Mouse (Mus musculus) lung, postnatal 0 days (tissue): ENCODE results near the gene Spats2. TPM values are rescaled to one million over a fixed set of nuclear protein-coding genes. Genes with fewer than 3 reads are reported as not detected.
"Not testable (repeated sequence)": the region's sequence is repeated elsewhere in the genome, so short reads cannot be mapped to it uniquely, and the experiment has no call there.

Experiments
- ATAC-seq: fragments of 200-750 bp; cut with Nextera tagmentation; 2 replicates; pipeline ENCODE4 v1.8.0; 2017; ENCODE audit warnings: moderate library complexity
- DNase-seq: peaks from one replicate; pipeline ENCODE4 v3.0.0-alpha.2; 2016; ENCODE audit warnings: low spot score
- H3K27ac ChIP-seq: fragments of 300-500 bp; sonication (generic); 2 replicates; pipeline ENCODE4 v1.5.1; 2014; ENCODE audit warnings: antibody characterized with exemption, mild to moderate bottlenecking, low read length, mixed read lengths
- H3K27me3 ChIP-seq: fragments of 300-500 bp; sonication (generic); replicated peaks from 2 replicates; pipeline ENCODE4 v1.6.1; 2014; ENCODE audit warnings: low read length, mixed read lengths; ENCODE audit not compliant: insufficient read depth
- H3K36me3 ChIP-seq: fragments of 300-500 bp; sonication (generic); 2 replicates; pipeline ENCODE4 v1.6.1; 2014; ENCODE audit warnings: low read length, mixed read lengths; ENCODE audit not compliant: insufficient read depth
- H3K4me1 ChIP-seq: fragments of 300-500 bp; sonication (generic); 2 replicates; pipeline ENCODE4 v1.6.1; 2014; ENCODE audit warnings: antibody characterized with exemption, low read depth, low read length, mixed read lengths; ENCODE audit not compliant: insufficient read depth
- H3K4me2 ChIP-seq: fragments of 300-500 bp; sonication (generic); replicated peaks from 2 replicates; pipeline ENCODE4 v1.6.1; 2014; ENCODE audit warnings: low read depth, mild to moderate bottlenecking, low read length, moderate library complexity, mixed read lengths
- H3K4me3 ChIP-seq: fragments of 300-500 bp; sonication (generic); 2 replicates; pipeline ENCODE4 v1.5.1; 2014; ENCODE audit warnings: low read depth, low read length
- H3K9ac ChIP-seq: fragments of 300-500 bp; sonication (generic); replicated peaks from 2 replicates; pipeline ENCODE4 v1.6.1; 2014; ENCODE audit warnings: low read depth, mild to moderate bottlenecking
- H3K9me3 ChIP-seq: fragments of 300-500 bp; sonication (generic); 2 replicates; pipeline ENCODE4 v1.6.1; 2016; ENCODE audit warnings: low read length, mixed read lengths
- CTCF ChIP-seq: IDR thresholded peaks from 2 replicates; pipeline ENCODE4 v1.5.1; 2016; ENCODE audit warnings: antibody characterized with exemption, mild to moderate bottlenecking
- EP300 ChIP-seq: IDR thresholded peaks from 2 replicates; pipeline ENCODE4 v1.6.1; 2016; ENCODE audit warnings: antibody characterized with exemption, mild to moderate bottlenecking, control low read depth
- WGBS: fragments of 180-500 bp; shearing (Covaris S2); extraction: QIAGEN DNeasy Blood & Tissue Kit; methylation state at CpG from one replicate; pipeline ENCODE4 v1.1.7; 2014; 5-methylcytosine and 5-hydroxymethylcytosine counted together
- polyA plus RNA-seq: library from polyadenylated mRNA; unstranded; fragments of >200 nt; fragmentation: Nextera tagmentation; extraction: Ambion mirVana; gene quantifications from 2 replicates; pipeline ENCODE4 v1.2.1, GENCODE M21; 2015

Gene Spats2
- polyA plus RNA-seq, 1 experiment from 2014 or later, result 13.7 TPM

DNA sequence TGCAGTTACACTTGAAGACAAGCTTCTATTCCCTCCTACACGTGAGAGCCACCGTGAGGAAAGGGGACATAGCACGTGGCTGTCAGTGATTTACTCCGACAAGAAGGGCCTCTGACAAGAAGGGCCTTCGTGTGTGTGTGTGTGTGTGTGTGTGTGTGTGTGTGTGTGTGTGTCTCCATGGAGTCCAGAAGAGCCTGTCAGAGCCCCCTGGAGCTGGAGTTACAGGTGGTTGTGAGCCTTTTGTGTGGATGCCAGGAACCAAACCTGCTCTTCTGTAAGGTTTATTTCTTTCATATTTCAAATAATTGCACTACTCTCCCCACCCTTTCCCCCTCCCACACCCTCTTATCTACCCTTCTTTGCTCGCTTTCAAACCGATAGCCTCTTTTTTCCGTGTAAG is 25.6 kb downstream of the Spats2 start:
- Histone ChIP-seq H3K9me3 (no peaks in the 10 kb centered on the region), H3K27ac (no peak overlapping the region), H3K4me2 (no peak overlapping the region), H3K36me3 (no peaks in the 10 kb centered on the region; the same call in 1 of the 2 replicates), H3K4me1 (no peaks in the 10 kb centered on the region), H3K27me3 (no peaks in the 10 kb centered on the region), H3K4me3 (no peak overlapping the region), H3K9ac (no peak overlapping the region)
- ATAC-seq (peak; percentile 30; the same call in 1 of the 2 replicates), DNase-seq (peak; percentile 14)
- 58% methylated on average over 8 of the region's 8 CpGs for WGBS
- TF ChIP-seq CTCF, result no peak
- TF ChIP-seq EP300, result no peak

DNA sequence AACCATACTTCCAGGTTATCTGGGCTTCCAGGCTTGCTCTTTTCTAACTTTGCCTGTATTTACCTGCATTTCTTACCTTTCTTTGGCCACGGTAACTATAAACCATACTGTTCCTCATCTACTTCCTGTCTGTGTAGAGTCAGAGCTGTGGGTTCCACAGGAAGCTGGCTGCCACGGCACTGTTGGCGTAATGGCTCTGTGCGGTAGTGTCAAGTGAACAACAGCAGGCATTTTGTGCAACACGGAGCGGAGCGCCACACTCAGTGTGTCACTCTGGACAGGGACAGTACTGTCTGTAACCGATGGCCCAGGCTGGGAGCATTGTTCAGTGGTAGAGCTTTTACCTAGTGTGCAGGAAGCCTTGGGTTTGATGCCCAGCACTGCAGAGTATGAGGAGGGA is 27.8 kb downstream of the Spats2 start:
- ATAC-seq (no peak), DNase-seq (no peak)
- H3K27ac ChIP-seq, result no peak overlapping the region
- no peak overlapping the region for H3K4me3 ChIP-seq
- no peak overlapping the region for H3K4me2 ChIP-seq
- H3K9ac ChIP-seq, result no peak overlapping the region
- no peaks in the 10 kb centered on the region for H3K9me3 ChIP-seq
- TF ChIP-seq CTCF, result no peak
- TF ChIP-seq EP300, result no peak
- no peaks in the 10 kb centered on the region for H3K4me1 ChIP-seq
- H3K36me3 ChIP-seq, result no peaks in the 10 kb centered on the region; the same call in 1 of the 2 replicates
- no peaks in the 10 kb centered on the region for H3K27me3 ChIP-seq
- WGBS, result 89% methylated on average over 8 of the region's 8 CpGs

DNA sequence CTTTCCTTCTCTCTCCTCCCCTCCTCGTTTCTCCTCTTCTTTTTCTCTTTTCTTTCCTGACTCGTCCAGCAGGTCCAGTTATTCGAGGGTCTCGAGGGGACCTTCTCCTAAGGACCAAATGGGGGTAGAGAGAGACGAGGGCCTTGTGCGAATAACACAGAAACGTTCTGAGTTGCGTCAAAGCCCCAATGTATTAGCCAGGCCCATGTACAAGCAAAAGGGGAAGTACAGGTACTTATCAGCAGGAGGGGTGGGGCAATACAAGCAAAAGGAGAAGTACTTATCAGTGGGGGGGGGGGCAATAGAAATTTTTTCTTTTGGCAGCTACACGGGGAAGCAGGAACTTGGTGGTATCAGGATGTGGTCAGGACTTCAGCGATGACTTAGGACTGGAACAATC is 28.8 kb downstream of the Spats2 start:
- peak; percentile 33 for DNase-seq
- not testable (repeated sequence) for H3K9ac ChIP-seq, H3K4me3 ChIP-seq, H3K27me3 ChIP-seq, H3K27ac ChIP-seq, H3K4me2 ChIP-seq, H3K9me3 ChIP-seq, H3K36me3 ChIP-seq, H3K4me1 ChIP-seq
- WGBS, result 58% methylated on average over 10 of the region's 10 CpGs
- peak; percentile 53; the same call in 1 of the 2 replicates for ATAC-seq

DNA sequence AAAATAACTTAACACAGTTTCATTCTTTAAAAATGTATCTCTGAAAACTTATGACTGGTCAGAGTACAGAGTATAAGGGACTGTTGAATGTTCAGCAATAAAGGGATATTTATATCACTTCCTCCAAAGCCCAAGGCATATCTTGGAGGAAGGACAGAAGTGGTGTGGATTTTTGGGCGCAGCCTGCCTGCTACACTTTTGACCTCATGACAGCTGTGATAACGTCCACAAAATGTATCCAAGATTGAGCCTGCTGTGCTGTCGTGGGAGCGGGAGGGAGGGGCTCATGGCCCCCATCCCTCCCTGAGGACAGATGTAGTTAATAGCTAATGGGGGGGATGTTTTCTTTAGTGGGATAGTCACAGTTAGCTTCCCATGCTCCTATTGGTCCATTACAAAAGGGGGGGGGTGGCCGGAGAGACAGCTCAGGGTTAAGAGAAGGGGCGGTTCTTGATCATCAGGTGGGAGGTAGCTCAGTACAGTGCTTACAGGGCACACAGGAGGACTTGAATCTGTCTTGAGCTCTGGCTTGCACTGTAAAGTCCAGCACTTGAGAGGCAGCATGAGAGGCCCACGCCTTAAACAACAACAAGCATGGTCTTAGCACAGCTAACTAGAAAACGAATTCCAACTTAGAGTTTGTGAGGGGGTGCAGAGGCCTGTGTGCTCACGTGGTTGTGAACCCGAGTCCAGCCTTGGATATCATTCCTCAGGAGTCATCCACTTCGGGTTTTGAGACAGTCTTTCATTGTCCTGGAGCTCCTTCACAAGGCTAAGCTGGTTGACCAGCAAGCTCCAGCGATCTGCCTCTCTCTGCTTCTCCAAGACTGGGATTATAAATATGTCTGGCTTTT is 38.0 kb downstream of the Spats2 start:
- 63% methylated on average over 12 of the region's 12 CpGs for WGBS
- Histone ChIP-seq H3K27ac (no peak overlapping the region), H3K9ac (no peak overlapping the region), H3K4me2 (no peak overlapping the region), H3K27me3 (no peaks in the 10 kb centered on the region), H3K9me3 (no peaks in the 10 kb centered on the region), H3K36me3 (no peaks in the 10 kb centered on the region), H3K4me1 (no peaks in the 10 kb centered on the region), H3K4me3 (no peak overlapping the region)
- ATAC-seq (0 out of 2 replicates have a peak, but pooled peaks have one; percentile 26), DNase-seq (no peak)
- no peak for TF ChIP-seq EP300
- TF ChIP-seq CTCF, result no peak

DNA sequence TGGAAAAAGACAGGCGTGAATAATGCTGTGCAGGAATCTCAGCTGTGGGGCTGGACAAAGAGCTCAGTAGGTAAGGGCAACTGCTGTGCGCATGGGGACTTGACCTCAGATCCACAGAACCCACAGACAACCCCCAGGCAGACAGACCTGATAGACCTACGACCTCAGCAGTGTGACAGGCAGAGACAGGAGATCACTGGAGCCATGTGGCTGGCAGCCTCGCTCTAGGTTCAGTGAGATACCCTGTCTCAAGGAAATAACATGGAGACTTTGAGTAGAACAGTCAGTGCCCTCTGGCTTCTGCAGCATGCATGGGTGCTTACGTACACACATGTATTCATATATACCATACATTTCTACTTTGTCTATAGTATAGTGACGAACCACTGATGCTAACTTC is 46.4 kb downstream of the Spats2 start:
- TF ChIP-seq CTCF, result no peak
- TF ChIP-seq EP300, result no peak
- 93% methylated on average over 6 of the region's 6 CpGs for WGBS
- Histone ChIP-seq H3K27ac (no peak overlapping the region), H3K9ac (no peak overlapping the region), H3K4me1 (no peaks in the 10 kb centered on the region), H3K27me3 (no peaks in the 10 kb centered on the region), H3K4me2 (no peak overlapping the region), H3K9me3 (no peaks in the 10 kb centered on the region), H3K36me3 (no peaks in the 10 kb centered on the region), H3K4me3 (no peak overlapping the region)
- no peak for DNase-seq
- no peak for ATAC-seq

DNA sequence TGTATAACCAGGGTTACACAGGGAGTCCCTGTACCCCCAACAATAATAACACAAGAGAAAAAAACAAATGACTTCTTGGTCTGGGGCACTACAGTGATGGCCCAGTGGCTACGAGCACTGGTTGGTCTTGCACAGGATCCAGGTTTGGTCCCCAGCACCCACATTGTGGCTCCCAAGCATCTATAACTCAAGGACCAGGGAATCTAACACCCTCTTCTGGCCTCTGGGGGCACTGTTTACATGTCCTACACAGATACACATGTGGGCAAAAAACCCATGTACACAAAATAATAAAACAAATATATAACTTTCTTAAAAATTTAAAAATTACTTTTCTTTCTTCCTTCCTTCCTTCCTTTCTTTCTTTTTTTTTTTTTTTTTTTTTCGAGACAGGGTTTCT is 53.9 kb downstream of the Spats2 start:
- no peak overlapping the region for H3K4me3 ChIP-seq
- no peaks in the 10 kb centered on the region for H3K9me3 ChIP-seq
- H3K4me1 ChIP-seq, result no peaks in the 10 kb centered on the region
- no peaks in the 10 kb centered on the region for H3K36me3 ChIP-seq
- H3K9ac ChIP-seq, result no peak overlapping the region
- WGBS, result 96% methylated on average over 1 of the region's 2 CpGs
- DNase-seq, result no peak
- no peak for ATAC-seq
- H3K4me2 ChIP-seq, result no peak overlapping the region
- no peak overlapping the region for H3K27ac ChIP-seq
- peak; percentile 24 for TF ChIP-seq CTCF
- no peak for TF ChIP-seq EP300
- no peaks in the 10 kb centered on the region for H3K27me3 ChIP-seq
